Mouse (Mus musculus) testis, adult 2 months (tissue): ENCODE results near the gene Mettl7a1.

ENCODE experiments used
- CTCF ChIP-seq: fragments of 200-500 bp; IDR thresholded peaks from 2 replicates; pipeline ENCODE4 v1.5.1; 2012; ENCODE audit warnings: low read depth, mild to moderate bottlenecking, inconsistent platforms, low read length, moderate library complexity; ENCODE audit not compliant: control insufficient read depth, insufficient read depth, insufficient replicate concordance
- POLR2A ChIP-seq: fragments of 200-500 bp; IDR thresholded peaks from 2 replicates; pipeline ENCODE4 v1.6.1; 2012; ENCODE audit warnings: low read depth, mild to moderate bottlenecking, inconsistent platforms, low read length, moderate library complexity; ENCODE audit not compliant: control insufficient read depth

DNA sequence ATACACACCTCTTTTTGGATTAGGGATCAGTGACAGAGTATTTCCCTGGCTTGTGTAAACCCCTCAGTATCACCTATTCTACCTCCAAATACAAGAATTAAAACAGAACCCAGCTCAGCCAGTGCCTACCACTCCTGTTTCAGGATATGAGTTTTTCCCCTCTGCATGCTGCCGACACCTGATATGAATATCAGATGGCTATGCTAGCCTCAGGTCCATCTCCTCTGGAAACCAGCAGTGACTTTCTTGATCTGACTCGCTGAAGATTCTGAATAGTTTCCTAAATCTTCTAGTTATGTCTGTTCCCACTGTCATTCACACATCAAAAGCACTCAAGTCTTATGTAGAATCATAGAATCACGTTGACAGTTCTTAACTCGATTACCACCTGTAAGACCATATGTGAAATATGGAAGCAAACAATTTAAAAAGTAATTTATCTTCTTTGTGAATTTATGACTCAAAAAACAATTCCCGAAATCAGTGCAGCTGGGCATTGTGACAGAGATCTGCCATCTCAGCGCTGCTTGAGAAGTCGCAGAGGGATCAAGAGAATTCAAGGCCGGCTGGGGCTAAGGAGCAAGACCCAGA lies 417 bp upstream of the Mettl7a1 start:
- TF ChIP-seq CTCF (no peak), POLR2A (no peak)
